8 mouse cellular contexts compared by ENCODE assay signal in the genomic region with DNA sequence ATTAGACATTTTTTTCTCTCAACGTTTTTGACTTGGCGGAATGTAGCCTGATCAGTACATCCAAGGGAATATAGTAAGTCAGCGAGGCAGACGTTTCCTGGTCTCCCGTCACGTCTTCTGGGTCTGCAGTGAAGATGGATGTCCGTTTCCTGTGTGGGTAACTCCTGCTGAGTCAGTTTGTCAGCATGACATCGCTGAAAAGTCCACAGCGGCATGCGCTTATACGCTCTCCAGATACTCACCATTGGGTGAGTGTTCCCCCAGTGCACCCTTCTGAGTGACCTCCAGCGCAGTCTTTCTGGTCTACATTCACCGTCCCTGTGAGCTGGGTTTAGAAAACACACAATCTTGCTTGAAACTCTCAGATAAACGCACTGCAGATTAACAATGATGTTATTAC. TPM values are rescaled to one million over a fixed set of nuclear protein-coding genes. Genes with fewer than 3 reads are reported as not detected.
DNase-seq lines count a peak whose midpoint lies in the region; ATAC-seq and TF ChIP-seq lines count a peak whose summit lies in the region.

No protein-coding gene starts in this region.

- H3K27me3 ChIP-seq in heart, embryonic 12.5 days (replicated peaks): no peaks in the 10 kb centered on the region
- H3K27me3 ChIP-seq in liver, embryonic 12.5 days (replicated peaks): no peaks in the 10 kb centered on the region
- no peaks in the 10 kb centered on the region for H3K27me3 ChIP-seq in stomach, embryonic 14.5 days (ENCODE audit: control insufficient read depth, insufficient read depth, low read length)
- H3K27me3 ChIP-seq in midbrain, embryonic 13.5 days: no peaks in the 10 kb centered on the region

- TF ChIP-seq CTCF in layer of hippocampus, adult 2 months (conservative IDR thresholded peaks at IDR 0.05): no peak

- H3K27ac ChIP-seq in layer of hippocampus, adult 2 months: no peak overlapping the region
- H3K27ac ChIP-seq in heart, embryonic 12.5 days (ENCODE audit: poor library complexity, severe bottlenecking): peak overlapping the region; percentile 89
- H3K27ac ChIP-seq in liver, embryonic 12.5 days: no peak overlapping the region
- H3K27ac ChIP-seq in stomach, embryonic 14.5 days (ENCODE audit: low read length): peak overlapping the region; percentile 58; the same call in 1 of the 2 replicates
- no peak overlapping the region for H3K27ac ChIP-seq in midbrain, embryonic 13.5 days

- peak; percentile 36 for DNase-seq in layer of hippocampus, adult 9-11 months
- no peak for DNase-seq in layer of hippocampus, adult 2 months (ENCODE audit: low spot score in 2 of 2)
- DNase-seq in spleen, postnatal 14 days (ENCODE audit: low spot score in 2 of 2): no peak
- DNase-seq in ovary, postnatal 36 days (ENCODE audit: low spot score): no peak

- no peaks in the 10 kb centered on the region for H3K36me3 ChIP-seq in heart, embryonic 12.5 days
- H3K36me3 ChIP-seq in liver, embryonic 12.5 days: no peaks in the 10 kb centered on the region
- no peaks in the 10 kb centered on the region for H3K36me3 ChIP-seq in stomach, embryonic 14.5 days (ENCODE audit: control insufficient read depth, insufficient read depth, low read length)
- H3K36me3 ChIP-seq in midbrain, embryonic 13.5 days: no peaks in the 10 kb centered on the region

- 0 out of 2 replicates have a peak, but pooled peaks have one; percentile 31 for ATAC-seq in heart, embryonic 12.5 days (ENCODE audit: insufficient number of reproducible peaks, low FRiP score)
- peak; percentile 55; the same call in 1 of the 2 replicates for ATAC-seq in liver, embryonic 12.5 days
- ATAC-seq in stomach, embryonic 14.5 days (ENCODE audit: insufficient number of reproducible peaks, insufficient read depth, low FRiP score, low read depth): no peak
- ATAC-seq in midbrain, embryonic 13.5 days: no peak

- peaks cover 23% of the 10 kb centered on the region for H3K4me1 ChIP-seq in heart, embryonic 12.5 days (replicated peaks)
- H3K4me1 ChIP-seq in liver, embryonic 12.5 days: no peaks in the 10 kb centered on the region
- no peaks in the 10 kb centered on the region for H3K4me1 ChIP-seq in stomach, embryonic 14.5 days (ENCODE audit: control insufficient read depth, insufficient read depth, low read length)
- H3K4me1 ChIP-seq in midbrain, embryonic 13.5 days (replicated peaks): peaks cover 4% of the 10 kb centered on the region; the same call in 1 of the 2 replicates

- H3K4me3 ChIP-seq in layer of hippocampus, adult 2 months: no peak overlapping the region
- H3K4me3 ChIP-seq in heart, embryonic 12.5 days: no peak overlapping the region
- no peak overlapping the region for H3K4me3 ChIP-seq in liver, embryonic 12.5 days
- no peak overlapping the region for H3K4me3 ChIP-seq in stomach, embryonic 14.5 days (ENCODE audit: low read depth, low read length)
- no peak overlapping the region for H3K4me3 ChIP-seq in midbrain, embryonic 13.5 days (replicated peaks)

- H3K4me2 ChIP-seq in heart, embryonic 12.5 days: no peak overlapping the region
- peak overlapping the region; percentile 18; the same call in 1 of the 2 replicates for H3K4me2 ChIP-seq in liver, embryonic 12.5 days
- H3K4me2 ChIP-seq in stomach, embryonic 14.5 days (replicated peaks; ENCODE audit: low read depth, low read length): no peak overlapping the region
- no peak overlapping the region for H3K4me2 ChIP-seq in midbrain, embryonic 13.5 days (replicated peaks)

- H3K9me3 ChIP-seq in heart, embryonic 12.5 days (replicated peaks): no peaks in the 10 kb centered on the region
- no peaks in the 10 kb centered on the region for H3K9me3 ChIP-seq in liver, embryonic 12.5 days (replicated peaks)
- H3K9me3 ChIP-seq in stomach, embryonic 14.5 days (ENCODE audit: control insufficient read depth, low read depth, low read length): no peaks in the 10 kb centered on the region
- H3K9me3 ChIP-seq in midbrain, embryonic 13.5 days: no peaks in the 10 kb centered on the region

- H3K9ac ChIP-seq in heart, embryonic 12.5 days: no peak overlapping the region
- no peak overlapping the region for H3K9ac ChIP-seq in liver, embryonic 12.5 days
- no peak overlapping the region for H3K9ac ChIP-seq in stomach, embryonic 14.5 days (replicated peaks; ENCODE audit: low read depth, low read length)
- H3K9ac ChIP-seq in midbrain, embryonic 13.5 days (replicated peaks): no peak overlapping the region

- 39% methylated on average over 14 of the region's 14 CpGs for WGBS in heart, embryonic 12.5 days
- WGBS in liver, embryonic 12.5 days (ENCODE audit: insufficient replicate concordance): 14% methylated on average over 14 of the region's 14 CpGs
- 32% methylated on average over 14 of the region's 14 CpGs for WGBS in stomach, embryonic 14.5 days
- 71% methylated on average over 14 of the region's 14 CpGs for whole genome bisulfite sequencing in midbrain, embryonic 13.5 days

RNA-seq across cellular contexts. Expression of a gene that starts 58.5 kb away (rescaled TPM):
- total RNA-seq in layer of hippocampus, adult 2 months (2021): 10 to 100 TPM; 25.0 to 27.3 TPM
- 69.6 and 74.5 TPM in 2 replicates for polyA plus RNA-seq in heart, embryonic 12.5 days (2016; fragmentation: Nextera tagmentation; extraction: Ambion mirVana)
- 24.7 and 26.3 TPM in 2 replicates for polyA plus RNA-seq in liver, embryonic 12.5 days (2016; fragmentation: Nextera tagmentation; extraction: Ambion mirVana)
- polyA plus RNA-seq in stomach, embryonic 14.5 days (2014; fragmentation: Nextera tagmentation; extraction: Ambion mirVana): 87.3 and 90.3 TPM in 2 replicates
- 68.3 and 82.1 TPM in 2 replicates for polyA plus RNA-seq in midbrain, embryonic 13.5 days (2015; fragmentation: Nextera tagmentation; extraction: Ambion mirVana)

Comparison
In these comparisons a context has a peak if more than half of its experiments do, and no peak if none do; other contexts are left out.
1. H3K27ac ChIP-seq: peak in heart, embryonic 12.5 days (single experiment) and stomach, embryonic 14.5 days (single experiment); none in layer of hippocampus, adult 2 months (single experiment), liver, embryonic 12.5 days (single experiment) and midbrain, embryonic 13.5 days (single experiment).
2. ATAC-seq: peak in heart, embryonic 12.5 days (single experiment) and liver, embryonic 12.5 days (single experiment); none in stomach, embryonic 14.5 days (single experiment) and midbrain, embryonic 13.5 days (single experiment).